Mouse (Mus musculus) forebrain, embryonic 11.5 days (tissue): ENCODE results near the gene Myh7b. TPM values are rescaled to one million over a fixed set of nuclear protein-coding genes. Genes with fewer than 3 reads are reported as not detected.
"Not testable (repeated sequence)": the region's sequence is repeated elsewhere in the genome, so short reads cannot be mapped to it uniquely, and the experiment has no call there.

Experiments used
- ATAC-seq: fragments of 200-750 bp; cut with Nextera tagmentation; replicated peaks from 2 replicates; pipeline ENCODE4 v1.8.0; 2017; ENCODE audit warnings: moderate TSS enrichment; ENCODE audit not compliant: low FRiP score
- DNase-seq: peaks from one replicate; pipeline ENCODE4 v3.0.0-alpha.2; 2017; ENCODE audit warnings: low spot score
- H3K27ac ChIP-seq: fragments of 300-500 bp; sonication (generic); 2 replicates; pipeline ENCODE4 v1.5.1; 2014; ENCODE audit warnings: low read depth, low read length
- H3K27me3 ChIP-seq: fragments of 300-500 bp; sonication (generic); 2 replicates; pipeline ENCODE4 v1.6.1; 2014; ENCODE audit warnings: mild to moderate bottlenecking, low read length, mixed read lengths; ENCODE audit not compliant: control insufficient read depth, insufficient read depth
- H3K36me3 ChIP-seq: fragments of 300-500 bp; sonication (generic); 2 replicates; pipeline ENCODE4 v1.6.1; 2014; ENCODE audit warnings: mild to moderate bottlenecking, low read length, moderate library complexity, mixed read lengths; ENCODE audit not compliant: control insufficient read depth, insufficient read depth
- H3K4me1 ChIP-seq: fragments of 300-500 bp; sonication (generic); replicated peaks from 2 replicates; pipeline ENCODE4 v1.6.1; 2014; ENCODE audit warnings: low read length, mixed read lengths; ENCODE audit not compliant: control insufficient read depth, insufficient read depth
- H3K4me2 ChIP-seq: fragments of 300-500 bp; sonication (generic); 2 replicates; pipeline ENCODE4 v1.6.1; 2014; ENCODE audit warnings: low read depth, mild to moderate bottlenecking, low read length, moderate library complexity, mixed read lengths; ENCODE audit not compliant: severe bottlenecking
- H3K4me3 ChIP-seq: fragments of 300-500 bp; sonication (generic); 2 replicates; pipeline ENCODE4 v1.5.1; 2014; ENCODE audit warnings: low read depth, low read length
- H3K9ac ChIP-seq: fragments of 300-500 bp; sonication (generic); 2 replicates; pipeline ENCODE4 v1.6.1; 2014; ENCODE audit warnings: low read length
- H3K9me3 ChIP-seq: fragments of 300-500 bp; sonication (generic); 2 replicates; pipeline ENCODE4 v1.6.1; 2016; ENCODE audit warnings: low read length, mixed read lengths; ENCODE audit not compliant: control insufficient read depth
- WGBS: fragments of 180-500 bp; shearing (Covaris S2); extraction: QIAGEN DNeasy Blood & Tissue Kit; methylation state at CpG from one replicate; pipeline ENCODE4 v1.1.7; 2014; 5-methylcytosine and 5-hydroxymethylcytosine counted together
- polyA plus RNA-seq: library from polyadenylated mRNA; unstranded; fragments of >200 nt; fragmentation: Nextera tagmentation; extraction: Ambion mirVana; gene quantifications from 2 replicates; pipeline ENCODE4 v1.2.1, GENCODE M21; 2014

The Myh7b gene
- polyA plus RNA-seq, 1 experiment from 2014 or later: 0.31 TPM

- no peaks in the 10 kb centered on the region for H3K27me3 ChIP-seq
- H3K27ac ChIP-seq: peak overlapping the region; percentile 65; the same call in 1 of the 2 replicates
- H3K9ac ChIP-seq: peak overlapping the region; percentile 79
- no peak for ATAC-seq
- no peaks in the 10 kb centered on the region for H3K9me3 ChIP-seq
- H3K4me3 ChIP-seq: peak overlapping the region; percentile 54
- H3K36me3 ChIP-seq: no peaks in the 10 kb centered on the region
- H3K4me1 ChIP-seq: no peaks in the 10 kb centered on the region; the same call in 1 of the 2 replicates
- peak overlapping the region; percentile 74 for H3K4me2 ChIP-seq
- 5% methylated on average over 6 of the region's 6 CpGs for WGBS
- DNase-seq: no peak
Measured at GRCm38 (mm10) chr2:155591676-155592075, 19.3 kb upstream of the Myh7b start.

GRCm38 (mm10) chr2:155592137-155592853 lies 18.7 kb upstream of the Myh7b start, which contains the start of gene Gss:
Gss (minus strand) TSS chr2:155592810.
- no peaks in the 10 kb centered on the region; the same call in 1 of the 2 replicates for H3K4me1 ChIP-seq
- no peaks in the 10 kb centered on the region for H3K27me3 ChIP-seq
- DNase-seq: peak; percentile 100
- no peaks in the 10 kb centered on the region for H3K36me3 ChIP-seq
- WGBS: under 1% methylated on average over 53 of the region's 53 CpGs
- peak within 1 kb of the TSS; percentile 65; the same call in 1 of the 2 replicates for H3K27ac ChIP-seq
- peak; percentile 94 for ATAC-seq
- peak within 1 kb of the TSS; percentile 74 for H3K4me2 ChIP-seq
- H3K9me3 ChIP-seq: no peaks in the 10 kb centered on the region
- H3K9ac ChIP-seq: peak within 1 kb of the TSS; percentile 79
- peak within 1 kb of the TSS; percentile 54 for H3K4me3 ChIP-seq

GRCm38 (mm10) chr2:155592854-155593283 lies 18.1 kb upstream of the Myh7b start:
- peak overlapping the region; percentile 79 for H3K9ac ChIP-seq
- H3K27ac ChIP-seq: no peak overlapping the region
- H3K4me1 ChIP-seq: no peaks in the 10 kb centered on the region; the same call in 1 of the 2 replicates
- DNase-seq: no peak
- no peaks in the 10 kb centered on the region for H3K36me3 ChIP-seq
- peak overlapping the region; percentile 54 for H3K4me3 ChIP-seq
- H3K9me3 ChIP-seq: no peaks in the 10 kb centered on the region
- WGBS: under 1% methylated on average over 9 of the region's 9 CpGs
- no peaks in the 10 kb centered on the region for H3K27me3 ChIP-seq
- H3K4me2 ChIP-seq: peak overlapping the region; percentile 74
- ATAC-seq: no peak

GRCm38 (mm10) chr2:155595516-155595915 lies 15.5 kb upstream of the Myh7b start:
- Histone ChIP-seq H3K4me3 (no peak overlapping the region), H3K9me3 (no peaks in the 10 kb centered on the region), H3K27me3 (no peaks in the 10 kb centered on the region), H3K4me1 (no peaks in the 10 kb centered on the region; the same call in 1 of the 2 replicates), H3K36me3 (no peaks in the 10 kb centered on the region), H3K27ac (no peak overlapping the region), H3K9ac (no peak overlapping the region), H3K4me2 (no peak overlapping the region)
- ATAC-seq: no peak
- 84% methylated on average over 6 of the region's 6 CpGs for WGBS
- no peak for DNase-seq

GRCm38 (mm10) chr2:155603707-155604106 lies 7.3 kb upstream of the Myh7b start:
- no peak for DNase-seq
- H3K36me3 ChIP-seq: no peaks in the 10 kb centered on the region
- no peaks in the 10 kb centered on the region for H3K9me3 ChIP-seq
- WGBS: 63% methylated on average over 3 of the region's 3 CpGs
- no peak overlapping the region for H3K4me3 ChIP-seq
- H3K4me2 ChIP-seq: no peak overlapping the region
- no peaks in the 10 kb centered on the region for H3K4me1 ChIP-seq
- H3K27me3 ChIP-seq: no peaks in the 10 kb centered on the region
- H3K9ac ChIP-seq: no peak overlapping the region
- H3K27ac ChIP-seq: no peak overlapping the region
- ATAC-seq: no peak

GRCm38 (mm10) chr2:155604560-155605235 lies 6.3 kb upstream of the Myh7b start:
- Histone ChIP-seq H3K9me3 (no peaks in the 10 kb centered on the region), H3K27ac (no peak overlapping the region), H3K27me3 (no peaks in the 10 kb centered on the region), H3K9ac (no peak overlapping the region), H3K4me1 (no peaks in the 10 kb centered on the region), H3K36me3 (no peaks in the 10 kb centered on the region), H3K4me3 (no peak overlapping the region), H3K4me2 (no peak overlapping the region)
- no peak for ATAC-seq
- 56% methylated on average over 10 of the region's 10 CpGs for WGBS
- no peak for DNase-seq

GRCm38 (mm10) chr2:155605236-155605589 lies 5.8 kb upstream of the Myh7b start:
- H3K4me1 ChIP-seq, DNase-seq, H3K4me3 ChIP-seq, H3K27ac ChIP-seq, ATAC-seq, H3K9ac ChIP-seq, H3K36me3 ChIP-seq, H3K9me3 ChIP-seq, H3K4me2 ChIP-seq, H3K27me3 ChIP-seq: not testable (repeated sequence)
- WGBS: 84% methylated on average over 4 of the region's 4 CpGs

GRCm38 (mm10) chr2:155606360-155606759 lies 4.7 kb upstream of the Myh7b start:
- 89% methylated on average over 4 of the region's 4 CpGs for WGBS
- H3K4me2 ChIP-seq: no peak overlapping the region
- H3K27me3 ChIP-seq: no peaks in the 10 kb centered on the region
- DNase-seq (no peak), ATAC-seq (no peak)
- H3K27ac ChIP-seq: no peak overlapping the region
- H3K9me3 ChIP-seq: no peaks in the 10 kb centered on the region
- H3K36me3 ChIP-seq: no peaks in the 10 kb centered on the region
- H3K4me3 ChIP-seq: no peak overlapping the region
- H3K4me1 ChIP-seq: no peaks in the 10 kb centered on the region
- H3K9ac ChIP-seq: no peak overlapping the region
